Mouse (Mus musculus) spleen, adult 18-20 months (tissue): ENCODE measurements at regions not wholly inside any gene's neighbourhood (a gene's known extent, or its start where the extent isn't known, plus 50 kb on each side); places are given as distances from the start of the nearest gene placed in this dataset.
A peak's percentile ranks its signal among the peaks of the same experiment; 100 is the strongest.
"Not testable (repeated sequence)": the region's sequence is repeated elsewhere in the genome, so short reads cannot be mapped to it uniquely, and the experiment has no call there.

Experiments
- DNase-seq, 2 experiments: peaks; one replicate each; pipeline ENCODE4 v3.0.0; 2022; ENCODE audit warnings: mixed read lengths in 2 of 2

DNA sequence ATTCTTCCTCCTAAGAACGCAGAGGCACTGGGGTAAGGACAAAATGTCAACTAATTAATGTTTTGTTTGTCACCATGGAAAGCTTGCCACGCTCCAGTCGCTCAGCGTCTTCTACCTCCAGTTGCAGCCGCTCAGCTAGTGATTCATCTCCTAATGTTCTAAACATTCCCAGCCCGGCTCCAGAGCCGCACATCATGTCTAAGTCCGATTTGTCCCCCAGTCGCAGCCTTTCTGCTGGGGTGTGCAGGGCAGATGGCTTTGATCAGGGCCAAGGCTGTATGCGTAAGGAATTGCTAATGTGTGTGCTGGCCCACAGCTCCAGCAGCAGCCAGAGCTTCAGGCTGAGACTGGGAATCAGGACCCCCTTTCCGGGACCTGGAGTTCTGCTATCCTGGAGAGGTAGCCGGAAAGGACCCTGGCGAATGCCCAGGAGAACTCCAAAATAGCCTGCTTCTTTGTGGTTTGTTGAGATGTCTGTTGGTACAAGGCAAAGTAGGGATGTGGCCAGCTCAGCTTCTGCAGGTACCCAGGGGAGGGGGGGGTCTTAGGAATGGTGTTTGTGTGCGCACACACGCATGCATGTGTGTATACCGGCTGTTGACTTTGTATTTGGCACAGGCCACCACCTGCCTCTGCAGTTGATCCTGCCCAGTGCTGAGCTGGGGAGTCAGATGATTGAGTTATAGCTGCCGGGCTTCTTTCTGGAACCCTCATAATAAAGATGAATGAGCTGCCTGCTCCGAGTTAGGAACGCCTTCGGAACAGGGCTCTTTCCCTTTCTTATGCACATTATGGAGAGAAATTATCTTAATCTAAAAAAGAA is 143.0 kb upstream of the Kcng1 start:
- DNase-seq: no peak

DNA sequence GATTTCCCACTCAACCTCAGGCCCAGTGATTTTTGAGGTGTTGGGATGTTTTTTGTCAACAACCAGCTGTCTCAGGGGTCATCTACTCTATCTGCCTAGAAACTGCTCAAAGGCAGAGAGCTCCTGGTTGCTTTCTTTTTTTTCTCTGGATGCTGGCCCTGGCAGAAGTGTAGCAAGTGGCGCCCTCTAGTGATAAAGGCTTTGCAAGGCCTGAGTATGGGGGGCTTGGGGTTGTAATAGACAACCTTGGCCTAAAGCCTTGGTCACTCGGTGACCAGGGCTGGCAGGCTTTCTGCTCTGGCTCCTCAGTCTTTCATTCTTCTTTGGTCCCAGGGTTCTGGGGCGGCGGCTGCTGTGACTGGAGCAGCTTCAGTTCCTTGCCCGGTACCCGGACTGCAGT is 142.0 kb upstream of the Kcng1 start:
- DNase-seq: no peak

DNA sequence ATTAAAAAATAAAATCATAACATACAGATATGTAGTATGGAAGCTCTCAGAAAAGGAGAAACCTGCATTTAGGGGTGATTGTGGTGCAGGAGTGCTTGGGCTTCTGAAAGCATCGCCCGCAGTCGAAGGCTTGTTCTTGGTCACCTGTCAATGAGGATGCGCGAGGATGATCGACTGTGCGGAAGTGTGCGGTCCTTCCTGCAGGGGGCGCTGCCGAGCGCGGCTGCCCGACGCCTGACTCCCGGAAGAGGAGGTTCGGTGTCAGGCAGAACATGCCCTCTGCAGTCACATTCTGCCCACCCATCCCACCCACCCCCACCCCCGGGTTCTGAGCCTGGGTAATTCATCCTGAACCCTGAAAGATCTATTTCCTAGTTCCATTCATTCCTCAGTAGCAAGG is 133.6 kb upstream of the Kcng1 start:
- no peak for DNase-seq

DNA sequence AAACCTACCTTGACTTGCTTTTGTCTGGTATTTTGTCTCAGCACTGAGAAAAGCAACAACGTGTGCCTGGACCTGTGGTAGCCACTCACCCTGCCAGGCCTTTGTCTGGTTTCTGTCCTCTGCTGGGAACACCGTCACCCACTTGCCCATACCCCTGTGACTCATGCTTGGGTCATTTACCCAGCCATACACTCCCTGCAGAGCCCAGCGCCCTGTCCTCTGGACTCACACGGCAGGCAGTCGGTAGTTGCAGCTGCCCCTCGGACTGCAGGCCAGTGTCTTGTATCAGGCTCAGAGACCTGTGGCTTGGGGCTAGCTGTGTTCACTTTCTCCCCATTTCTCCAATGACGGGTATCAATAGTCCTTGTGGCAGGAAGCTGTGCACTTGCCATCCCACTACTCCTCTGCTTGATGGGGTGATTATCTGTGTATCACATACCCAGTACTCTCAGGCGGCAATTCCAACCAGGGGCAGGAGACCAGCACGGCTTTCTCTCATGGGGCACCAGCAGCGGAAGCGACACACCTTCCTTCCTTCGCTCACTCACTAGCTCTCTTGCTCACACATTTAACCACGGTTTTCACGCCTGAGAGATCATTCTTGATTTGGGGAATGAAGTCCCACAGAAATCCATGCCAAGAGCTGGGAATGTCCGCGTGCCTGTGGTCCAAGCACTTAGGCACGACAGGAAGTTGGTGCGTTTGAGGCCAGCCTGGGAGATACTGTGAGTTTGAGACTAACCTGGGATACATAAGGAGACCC is 132.8 kb upstream of the Kcng1 start:
- no peak for DNase-seq

DNA sequence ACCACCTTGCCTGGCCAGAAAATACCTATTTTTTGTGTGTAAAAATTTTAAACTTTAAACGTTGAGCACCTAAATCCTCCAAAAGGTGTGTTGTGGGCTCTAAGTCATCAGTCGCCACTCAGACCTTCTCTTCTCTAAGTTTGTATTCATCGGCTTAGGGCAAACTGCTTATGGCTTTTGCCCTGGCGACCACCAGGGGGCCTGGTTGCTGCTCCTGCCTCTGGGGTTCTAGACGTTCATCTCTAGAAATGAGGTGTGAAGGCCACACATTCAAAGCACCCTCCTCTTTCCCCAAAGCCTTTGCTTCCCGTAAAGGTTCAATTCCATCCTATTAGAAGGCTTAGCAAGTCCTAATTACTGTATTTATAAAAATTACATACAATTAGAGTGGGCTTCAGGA is 131.3 kb upstream of the Kcng1 start:
- peak in 1 of 2 experiments; percentile 39 for DNase-seq

DNA sequence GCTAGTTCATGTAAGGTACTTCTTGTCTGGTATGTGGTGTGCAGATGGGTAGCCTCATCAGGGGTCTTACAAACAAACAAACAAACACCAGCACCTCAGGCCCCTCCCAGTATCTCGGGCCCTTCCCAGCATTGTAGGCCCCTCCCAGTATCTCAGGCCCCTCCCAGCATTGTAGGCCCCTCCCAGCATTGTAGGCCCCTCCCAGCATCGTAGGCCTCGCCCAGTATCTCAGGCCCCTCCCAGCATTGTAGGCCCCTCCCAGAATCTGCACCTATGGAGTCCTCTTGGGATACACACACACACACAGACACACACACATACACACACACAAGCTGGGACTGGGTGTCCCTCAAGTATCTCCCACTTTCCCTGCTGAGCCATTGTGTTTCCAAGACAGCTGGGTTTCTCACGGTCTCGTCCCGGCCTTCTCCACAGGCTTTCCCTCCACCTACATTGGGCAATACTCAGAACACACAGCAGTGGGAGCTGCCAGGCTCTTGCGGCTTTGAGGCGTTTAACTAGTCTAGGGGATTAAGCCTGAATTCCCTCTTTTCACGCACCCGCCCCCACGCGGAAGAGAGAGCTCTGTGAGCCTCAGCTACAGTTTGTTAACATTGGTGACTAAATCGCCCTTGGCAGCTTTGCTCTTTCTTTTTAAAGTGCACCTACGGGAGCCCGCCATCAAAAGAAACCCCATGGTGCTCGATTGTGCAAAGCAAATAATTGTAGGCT is 121.4 kb upstream of the Kcng1 start:
- DNase-seq: no peak

DNA sequence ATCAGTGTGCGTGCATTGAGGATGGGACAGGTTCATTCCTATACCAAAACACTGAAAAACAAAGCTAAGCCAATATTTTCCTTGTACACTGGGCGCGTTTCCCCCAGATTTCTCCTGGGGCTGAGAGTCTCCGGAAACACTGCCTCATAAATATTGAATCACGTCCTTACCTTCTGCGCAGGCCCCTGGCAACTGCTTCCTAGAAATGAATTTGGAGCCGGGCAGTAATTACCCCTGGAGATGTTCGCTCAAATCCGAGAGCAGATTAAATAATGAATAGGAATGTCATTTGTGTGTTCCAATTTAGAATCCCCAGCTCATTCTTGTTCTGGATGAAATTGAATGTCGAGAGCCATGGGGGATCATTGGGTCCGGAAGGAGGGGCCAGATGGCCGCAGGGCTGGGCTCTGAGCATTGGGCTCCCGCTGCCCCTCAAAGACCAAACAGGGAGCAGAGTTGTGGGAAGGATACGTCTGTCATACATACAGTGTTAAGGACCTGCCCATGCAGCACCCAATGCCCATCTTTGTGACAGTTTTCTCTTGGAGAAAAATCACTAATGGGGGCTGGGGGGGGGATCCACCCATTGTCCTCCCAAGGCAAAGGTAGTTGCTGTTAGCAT is 117.7 kb upstream of the Kcng1 start:
- DNase-seq: no peak

DNA sequence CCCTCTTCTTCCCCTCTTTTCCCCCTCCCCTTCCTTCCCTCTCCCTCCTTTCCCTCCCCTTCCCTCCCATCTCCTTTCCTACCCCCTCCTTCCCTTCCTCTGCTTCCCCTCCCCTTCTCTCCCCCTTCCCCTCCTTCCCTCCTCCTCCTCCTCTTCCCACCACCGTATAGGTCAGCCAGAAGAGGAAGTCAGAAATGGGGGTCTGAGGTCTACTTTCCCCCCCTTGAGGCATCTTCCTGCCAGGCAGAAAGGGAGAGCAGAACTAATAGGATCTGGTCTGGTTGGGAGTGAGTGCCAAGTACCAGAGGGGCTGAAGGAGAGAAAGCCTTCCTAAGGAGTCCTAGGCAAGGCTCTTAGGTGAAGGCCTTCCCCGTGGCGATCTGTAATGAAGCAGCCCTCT is 114.8 kb upstream of the Kcng1 start:
- DNase-seq: no peak

DNA sequence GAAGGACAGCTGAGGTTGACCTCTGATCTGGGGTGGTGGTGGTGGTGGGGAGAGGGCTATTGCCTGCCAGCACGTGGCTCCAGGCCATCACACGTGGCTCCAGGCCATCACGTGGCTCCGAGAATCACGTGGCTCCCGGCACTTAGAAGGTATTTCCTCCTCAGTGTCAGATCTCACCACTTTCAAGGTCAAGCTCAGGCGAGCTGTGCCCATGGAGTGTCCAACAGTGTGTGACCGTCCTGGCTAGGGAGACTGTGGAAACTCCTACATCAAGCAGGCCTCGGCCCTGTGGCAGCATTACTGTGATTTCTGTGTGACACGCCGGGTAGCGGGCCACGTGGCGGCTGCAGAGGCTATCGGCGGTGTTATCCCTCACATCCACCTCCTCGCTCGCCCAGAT is 111.8 kb upstream of the Kcng1 start:
- no peak for DNase-seq

DNA sequence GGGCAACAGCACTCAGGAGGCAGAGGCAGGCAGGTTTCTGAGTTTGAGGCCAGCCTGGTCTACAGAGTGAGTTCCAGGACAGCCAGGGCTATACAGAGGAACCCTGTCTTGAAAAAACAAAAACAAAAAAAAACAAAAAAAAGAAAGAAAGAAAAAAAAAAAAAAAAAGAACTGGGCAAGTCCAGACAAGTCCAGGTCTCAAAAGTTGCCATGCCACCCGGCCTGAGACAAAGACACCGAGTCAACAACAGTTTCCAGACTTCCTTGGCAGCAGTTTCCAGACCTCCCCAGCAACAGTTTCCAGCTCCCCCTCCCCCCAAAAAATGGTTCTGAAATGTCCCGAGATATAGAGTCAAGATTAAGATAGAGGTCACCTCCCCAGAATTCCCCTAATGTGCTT is 110.6 kb upstream of the Kcng1 start:
- not testable (repeated sequence) for DNase-seq

DNA sequence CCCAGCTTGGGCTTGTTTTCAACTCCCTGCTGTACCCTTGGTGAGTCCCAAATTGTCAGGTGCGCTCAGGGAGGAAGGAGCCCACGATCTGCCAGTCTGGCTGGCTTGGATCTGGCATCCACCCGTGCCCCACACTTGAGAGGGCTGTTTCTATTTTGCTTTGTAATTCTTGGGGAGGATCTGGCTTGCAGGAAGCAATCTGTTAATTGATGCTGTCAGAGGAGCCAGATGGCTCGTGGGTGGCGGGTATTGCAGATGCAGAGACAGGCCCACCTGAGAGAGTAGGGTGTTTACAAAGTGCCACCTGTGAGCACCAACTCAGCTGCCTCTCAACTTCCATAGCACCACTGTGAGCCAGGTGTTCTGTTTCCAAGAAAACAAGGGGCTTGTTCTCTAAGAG is 99.1 kb upstream of the Kcng1 start:
- DNase-seq: no peak

DNA sequence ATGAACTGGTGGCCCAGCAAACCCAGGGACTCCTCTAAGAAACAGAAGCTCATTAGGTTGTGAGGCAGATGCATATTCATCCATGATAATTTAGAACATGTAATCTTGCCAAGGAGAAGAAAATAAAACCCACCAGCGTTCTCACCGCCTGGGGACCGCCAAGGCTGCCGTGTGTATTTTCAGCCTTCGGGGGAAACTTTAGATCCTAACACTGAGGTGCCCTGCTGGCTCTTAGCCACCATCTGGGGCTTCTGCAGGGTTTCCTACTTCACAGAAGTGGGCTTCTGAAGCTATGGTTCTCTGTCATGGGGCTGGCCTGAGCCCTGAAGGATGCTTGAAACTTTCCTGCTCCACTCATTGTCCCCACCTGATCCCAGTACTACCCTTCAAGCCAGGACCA is 90.8 kb upstream of the Kcng1 start:
- no peak for DNase-seq

DNA sequence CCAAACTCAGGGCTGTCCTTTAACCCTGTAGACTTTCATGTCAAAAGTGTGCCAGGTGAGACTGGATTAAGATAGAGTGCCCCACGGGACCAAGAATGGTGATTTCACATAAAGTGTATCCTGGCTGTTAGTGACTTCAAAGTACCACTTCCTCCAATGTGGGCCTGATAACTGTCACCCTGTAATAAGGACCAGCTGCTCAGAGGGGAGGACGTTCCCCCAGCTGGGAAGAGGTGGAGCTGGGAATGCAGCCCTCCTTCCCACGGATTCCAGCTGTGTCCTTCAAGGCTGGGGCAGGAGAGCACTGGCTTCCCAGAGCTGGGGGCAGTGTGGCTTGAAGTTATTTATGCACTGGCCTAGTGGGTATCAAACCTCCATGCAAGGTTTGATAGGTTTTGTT is 89.7 kb upstream of the Kcng1 start:
- no peak for DNase-seq

DNA sequence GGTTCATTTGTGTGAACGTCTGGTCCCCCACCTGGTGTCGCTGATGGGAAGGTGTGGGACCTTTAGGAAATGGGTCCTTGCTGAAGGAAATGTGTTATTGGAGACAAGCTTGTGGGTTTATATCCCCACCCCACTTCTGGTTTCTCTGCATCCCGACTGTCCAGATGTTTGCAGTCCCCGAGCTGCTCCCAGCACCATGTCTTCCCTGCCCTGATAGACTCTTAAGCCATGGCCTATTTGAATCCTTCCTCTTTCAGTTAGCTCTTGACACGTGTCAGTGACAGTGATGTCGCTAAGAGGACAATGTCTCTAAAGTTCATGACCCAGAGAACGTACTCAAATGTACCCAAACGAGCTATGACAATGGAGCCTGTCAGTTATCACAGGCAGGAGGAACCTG is 77.7 kb upstream of the Kcng1 start:
- no peak for DNase-seq

DNA sequence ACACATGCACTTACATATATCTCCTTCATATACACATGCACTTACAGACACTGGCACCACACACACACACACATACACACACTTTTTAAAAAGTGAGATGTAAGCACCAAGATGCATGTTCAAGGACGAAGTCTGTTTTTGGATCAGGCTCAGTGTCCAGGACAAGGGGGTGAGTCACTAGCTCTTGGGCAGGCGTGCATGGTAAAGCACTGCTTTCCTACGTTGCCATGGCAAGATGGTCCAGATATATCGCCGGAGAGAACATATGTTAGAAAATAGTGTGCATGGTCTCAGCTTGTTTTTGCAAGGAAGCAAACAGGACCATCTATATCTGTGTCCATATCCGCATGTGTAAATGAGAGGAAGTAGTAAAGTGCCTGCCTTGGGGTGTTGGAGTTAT is 77.0 kb upstream of the Kcng1 start:
- DNase-seq: no peak

DNA sequence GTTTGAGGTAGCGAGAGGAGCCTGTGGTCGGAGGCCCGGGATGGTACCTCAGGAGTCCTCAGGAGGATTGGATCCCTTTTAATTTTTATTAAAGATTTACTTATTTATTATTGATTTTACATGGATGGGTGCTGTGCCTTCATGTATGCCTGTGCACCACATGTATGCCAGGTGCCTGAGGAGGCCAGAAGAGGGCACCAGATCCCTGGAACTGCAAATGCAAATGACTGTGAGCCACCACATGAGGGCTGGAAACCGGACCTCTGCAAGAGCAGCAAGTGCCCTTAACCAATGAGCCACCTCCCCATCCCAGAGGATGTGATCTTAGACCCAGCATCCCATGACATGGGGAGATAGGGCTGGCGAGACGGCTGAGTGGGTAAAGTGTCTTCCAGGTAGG is 76.3 kb upstream of the Kcng1 start:
- DNase-seq: no peak

DNA sequence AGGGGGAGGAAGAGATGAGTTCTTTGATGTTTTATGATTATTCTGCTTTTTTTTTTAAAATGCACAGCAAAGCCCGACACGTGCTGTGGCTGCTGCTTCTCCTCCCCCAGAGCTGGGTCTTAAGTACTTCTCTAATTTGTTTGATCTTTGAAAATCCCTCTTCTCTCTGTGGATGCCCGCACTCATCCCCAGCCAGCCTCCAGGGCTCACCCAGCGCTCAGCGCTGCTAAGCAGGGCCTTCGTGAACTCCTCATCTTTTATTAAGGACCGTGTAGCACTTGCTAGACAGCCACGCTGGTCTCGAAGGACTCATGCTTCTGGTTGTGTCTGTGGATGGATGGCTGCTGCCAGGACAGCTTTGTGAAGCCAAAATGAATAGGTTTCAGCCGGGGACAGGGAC is 72.9 kb upstream of the Kcng1 start:
- no peak for DNase-seq

DNA sequence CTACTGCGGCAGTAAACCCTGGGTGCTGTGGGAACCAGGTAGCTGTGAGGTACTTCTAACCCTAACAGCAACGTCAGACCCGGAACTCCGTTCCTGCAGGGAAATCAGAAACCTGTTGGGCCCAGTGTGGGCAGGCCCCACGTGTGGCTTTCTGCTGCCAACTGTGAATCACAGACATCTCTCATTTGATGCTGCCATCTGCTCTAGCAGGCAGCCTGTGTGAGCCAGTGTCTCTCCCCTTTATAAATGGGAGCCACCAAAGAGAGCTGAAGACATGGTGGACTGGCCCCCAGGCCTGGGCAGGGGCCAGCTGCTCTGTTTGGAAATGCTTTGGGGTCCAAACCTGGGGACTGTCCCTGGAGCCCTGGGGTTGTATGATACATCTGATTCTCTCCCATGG is 71.1 kb upstream of the Kcng1 start:
- DNase-seq: no peak

DNA sequence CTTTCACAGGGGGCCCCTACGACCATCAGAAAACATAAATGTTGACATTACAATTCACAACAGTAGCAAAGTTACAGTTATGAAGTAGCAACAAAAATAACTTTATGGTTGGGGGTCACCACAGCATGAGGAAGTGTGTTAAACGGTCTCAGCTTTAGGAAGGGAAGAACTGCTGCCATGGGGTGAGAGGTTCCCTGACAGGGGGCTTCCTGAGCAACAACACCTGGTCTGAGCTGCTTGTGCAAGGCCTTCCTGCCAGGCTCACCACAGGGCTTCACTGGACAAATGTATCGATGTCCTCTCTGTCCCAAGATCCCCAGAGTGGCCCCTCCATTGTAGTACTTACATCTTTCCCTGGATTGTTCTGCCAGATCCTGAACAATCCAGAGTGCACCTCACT is 70.7 kb upstream of the Kcng1 start:
- DNase-seq: no peak

DNA sequence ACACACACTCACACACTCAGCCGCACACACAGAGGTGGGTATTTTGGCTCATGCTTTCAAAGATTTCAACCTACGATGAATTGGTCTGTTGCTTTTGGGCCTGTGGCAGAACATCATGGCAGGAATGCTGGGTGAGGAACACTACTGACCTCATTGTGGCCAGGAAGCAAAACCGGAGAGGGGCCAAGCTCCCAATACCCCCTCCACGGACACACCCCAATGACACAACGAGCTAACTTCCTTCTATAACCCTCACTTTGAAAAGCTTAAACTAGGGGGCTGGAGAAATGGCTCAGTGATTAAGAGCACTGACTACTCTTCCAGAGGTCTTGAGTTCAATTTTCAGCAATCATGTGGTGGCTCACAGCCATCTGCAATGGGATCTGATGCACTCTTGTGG is 63.8 kb upstream of the Kcng1 start:
- DNase-seq: no peak

DNA sequence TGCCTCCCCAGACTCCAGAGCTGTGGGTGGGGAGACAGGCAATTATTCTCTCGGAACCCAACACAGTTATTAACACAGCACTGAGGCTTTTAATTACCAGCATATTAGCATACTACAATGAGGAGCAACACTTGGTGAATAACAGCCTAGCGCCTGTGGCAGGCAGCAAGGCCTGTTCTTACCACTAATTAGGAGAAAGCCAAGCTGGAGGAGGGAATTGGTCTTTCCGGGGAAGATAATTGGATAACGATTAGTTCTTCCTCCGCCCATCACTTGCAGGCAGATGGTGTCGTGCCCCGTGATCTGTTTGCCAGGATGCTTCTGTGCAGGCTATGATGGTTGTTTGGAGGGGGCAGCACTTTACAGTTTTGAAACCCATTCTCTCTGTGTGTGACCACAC is 62.2 kb upstream of the Kcng1 start:
- no peak for DNase-seq

DNA sequence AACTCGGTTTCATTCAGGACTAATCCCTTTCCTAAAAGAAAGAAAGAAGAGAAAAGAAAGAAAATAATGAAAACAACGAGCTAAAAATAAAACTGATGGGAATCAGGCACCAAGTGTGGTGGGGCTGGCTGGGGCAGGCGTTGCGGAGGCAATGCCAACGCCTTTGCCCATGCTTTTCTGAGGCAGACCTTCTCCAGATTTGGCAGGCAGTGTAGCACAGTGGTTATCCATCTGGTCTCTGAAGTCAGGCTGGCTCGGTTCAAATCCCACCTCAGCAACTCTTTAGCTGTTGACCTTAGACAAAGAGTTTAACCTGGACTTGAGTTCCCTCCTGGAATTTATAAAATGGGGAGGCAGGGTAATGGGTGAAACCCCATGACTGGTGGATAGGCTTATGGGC is 57.3 kb upstream of the Kcng1 start:
- no peak for DNase-seq

DNA sequence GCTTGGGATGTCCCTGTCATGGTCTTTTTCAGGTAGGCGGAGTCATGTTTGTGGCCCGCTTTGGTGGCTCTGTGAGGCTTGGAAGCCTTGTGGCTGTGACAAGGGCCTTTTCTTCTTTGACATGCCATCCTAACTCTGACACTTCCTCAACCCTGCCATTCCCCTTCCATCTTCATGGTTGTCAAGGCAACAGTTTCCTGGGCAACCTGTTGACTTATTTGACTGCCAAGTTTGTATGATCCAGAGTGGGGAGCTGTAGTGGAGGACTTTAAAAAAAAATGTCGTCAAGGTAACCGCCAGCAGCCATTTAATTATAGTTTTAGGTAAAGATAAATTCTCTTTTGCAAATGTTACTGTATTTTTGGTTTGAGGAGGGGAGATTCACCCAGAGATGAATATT is 56.8 kb upstream of the Kcng1 start:
- no peak for DNase-seq
